Mouse (Mus musculus): ENCODE measurements around the gene Gpr35. TPM values are rescaled to one million over a fixed set of nuclear protein-coding genes. Genes with fewer than 3 reads are reported as not detected.

Gpr35 gene
- polyA plus RNA-seq, 1 experiment, result 1.0 TPM

- H3ac ChIP-seq (ENCODE audit: control insufficient read depth, insufficient read length), result no peak overlapping the region
- no peaks in the 10 kb centered on the region for H3K79me2 ChIP-seq (ENCODE audit: control insufficient read depth, insufficient read depth)
- H3K4me2 ChIP-seq (ENCODE audit: low read depth), result no peak overlapping the region
- no peaks in the 10 kb centered on the region for H3K36me3 ChIP-seq (ENCODE audit: control insufficient read depth, insufficient read depth)
- H3K27me3 ChIP-seq (ENCODE audit: control insufficient read depth, insufficient read depth, insufficient read length), result peaks cover 19% of the 10 kb centered on the region
- no peak overlapping the region for H3K4me3 ChIP-seq
- TF ChIP-seq POLR2A (IDR thresholded peaks at IDR 0.05; ENCODE audit: insufficient read length, low read depth) (no peak), SRF (IDR thresholded peaks at IDR 0.05; ENCODE audit: control insufficient read depth, insufficient read length, low read depth) (no peak), MAX (IDR thresholded peaks at IDR 0.05; ENCODE audit: low read depth) (no peak), CEBPB (IDR thresholded peaks at IDR 0.05; ENCODE audit: insufficient read depth, poor library complexity, severe bottlenecking) (no peak), TCF12 (IDR thresholded peaks at IDR 0.05; ENCODE audit: insufficient read depth, poor library complexity, severe bottlenecking) (no peak), E2F4 (IDR thresholded peaks at IDR 0.05; ENCODE audit: insufficient read depth) (no peak), USF1 (IDR thresholded peaks at IDR 0.05; ENCODE audit: low read depth) (no peak), POLR2AphosphoS2 (IDR thresholded peaks at IDR 0.05; ENCODE audit: insufficient read length, low read depth) (no peak), TCF3 (IDR thresholded peaks at IDR 0.05; ENCODE audit: insufficient read length, low read depth) (no peak), MYOD1 (IDR thresholded peaks at IDR 0.05; ENCODE audit: control insufficient read depth in 1 of 3, insufficient read length in 2 of 3, low read depth in 2 of 3) (no peak), REST (IDR thresholded peaks at IDR 0.05; ENCODE audit: insufficient read depth, insufficient read length) (no peak), MYOG (IDR thresholded peaks at IDR 0.05; ENCODE audit: control insufficient read depth in 1 of 3, insufficient read depth in 1 of 3, insufficient read length in 2 of 3, low read depth in 2 of 3) (no peak)
These were observed 34.3 kb downstream of the Gpr35 start for GRCm38 (mm10) chr1:92984999-92985398.

- TF ChIP-seq SRF (IDR thresholded peaks at IDR 0.05; ENCODE audit: control insufficient read depth, insufficient read length, low read depth), result no peak
- no peak for TF ChIP-seq CEBPB (IDR thresholded peaks at IDR 0.05; ENCODE audit: insufficient read depth, poor library complexity, severe bottlenecking)
- H3K36me3 ChIP-seq (ENCODE audit: control insufficient read depth, insufficient read depth), result no peaks in the 10 kb centered on the region
- H3K4me3 ChIP-seq, result no peak overlapping the region
These were observed 38.2 kb downstream of the Gpr35 start for GRCm38 (mm10) chr1:92988894-92989293.

DNA sequence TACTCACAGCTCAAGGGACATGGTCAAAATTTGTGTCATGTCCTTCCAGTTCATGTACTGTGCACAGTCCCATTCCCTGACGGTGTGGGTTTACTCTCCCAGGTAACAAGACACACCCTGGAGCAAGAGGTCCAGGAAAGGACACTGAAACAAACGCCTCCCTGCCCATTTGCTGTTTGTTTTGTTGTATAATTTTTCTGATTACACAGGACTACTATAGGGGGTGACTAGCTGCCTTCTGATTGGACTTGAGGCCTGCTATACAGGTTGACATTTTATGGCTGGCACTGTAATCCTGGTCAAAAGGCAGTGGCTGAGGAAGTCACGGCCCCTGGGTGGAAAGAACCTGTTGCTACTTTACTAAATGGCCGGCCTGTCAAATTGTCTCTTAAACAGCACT lies 39.2 kb downstream of the Gpr35 start:
- no peaks in the 10 kb centered on the region for H3K79me2 ChIP-seq (ENCODE audit: control insufficient read depth, insufficient read depth)
- TF ChIP-seq TCF3 (IDR thresholded peaks at IDR 0.05; ENCODE audit: insufficient read length, low read depth) (no peak), E2F4 (IDR thresholded peaks at IDR 0.05; ENCODE audit: insufficient read depth) (no peak), SRF (IDR thresholded peaks at IDR 0.05; ENCODE audit: control insufficient read depth, insufficient read length, low read depth) (no peak), CEBPB (IDR thresholded peaks at IDR 0.05; ENCODE audit: insufficient read depth, poor library complexity, severe bottlenecking) (no peak), MAX (IDR thresholded peaks at IDR 0.05; ENCODE audit: low read depth) (no peak), TCF12 (IDR thresholded peaks at IDR 0.05; ENCODE audit: insufficient read depth, poor library complexity, severe bottlenecking) (no peak), POLR2AphosphoS2 (IDR thresholded peaks at IDR 0.05; ENCODE audit: insufficient read length, low read depth) (no peak), REST (IDR thresholded peaks at IDR 0.05; ENCODE audit: insufficient read depth, insufficient read length) (no peak), MYOD1 (IDR thresholded peaks at IDR 0.05; ENCODE audit: control insufficient read depth in 1 of 3, insufficient read length in 2 of 3, low read depth in 2 of 3) (no peak)

More at GRCm38 (mm10) chr1:92988894-92989293, 38.2 kb downstream of the Gpr35 start:
- Histone ChIP-seq H3K27me3 (ENCODE audit: control insufficient read depth, insufficient read depth, insufficient read length) (peaks cover 7% of the 10 kb centered on the region), H3K79me2 (ENCODE audit: control insufficient read depth, insufficient read depth) (no peaks in the 10 kb centered on the region), H3K4me2 (ENCODE audit: low read depth) (no peak overlapping the region), H3ac (ENCODE audit: control insufficient read depth, insufficient read length) (no peak overlapping the region)

GRCm38 (mm10) chr1:92992214-92992855 lies 41.7 kb downstream of the Gpr35 start:
- Histone ChIP-seq H3K4me3 (no peak overlapping the region), H3K36me3 (ENCODE audit: control insufficient read depth, insufficient read depth) (no peaks in the 10 kb centered on the region), H3ac (ENCODE audit: control insufficient read depth, insufficient read length) (no peak overlapping the region), H3K79me2 (ENCODE audit: control insufficient read depth, insufficient read depth) (no peaks in the 10 kb centered on the region), H3K27me3 (ENCODE audit: control insufficient read depth, insufficient read depth, insufficient read length) (peaks cover 32% of the 10 kb centered on the region), H3K4me2 (ENCODE audit: low read depth) (no peak overlapping the region)
- TF ChIP-seq USF1 (IDR thresholded peaks at IDR 0.05; ENCODE audit: low read depth) (no peak), TCF3 (IDR thresholded peaks at IDR 0.05; ENCODE audit: insufficient read length, low read depth) (no peak), POLR2A (IDR thresholded peaks at IDR 0.05; ENCODE audit: insufficient read length, low read depth) (no peak), MYOD1 (IDR thresholded peaks at IDR 0.05; ENCODE audit: control insufficient read depth in 1 of 3, insufficient read length in 2 of 3, low read depth in 2 of 3) (no peak), POLR2AphosphoS2 (IDR thresholded peaks at IDR 0.05; ENCODE audit: insufficient read length, low read depth) (no peak), REST (IDR thresholded peaks at IDR 0.05; ENCODE audit: insufficient read depth, insufficient read length) (no peak), TCF12 (IDR thresholded peaks at IDR 0.05; ENCODE audit: insufficient read depth, poor library complexity, severe bottlenecking) (no peak), MYOG (IDR thresholded peaks at IDR 0.05; ENCODE audit: control insufficient read depth in 1 of 3, insufficient read depth in 1 of 3, insufficient read length in 2 of 3, low read depth in 2 of 3) (no peak), MAX (IDR thresholded peaks at IDR 0.05; ENCODE audit: low read depth) (no peak), SRF (IDR thresholded peaks at IDR 0.05; ENCODE audit: control insufficient read depth, insufficient read length, low read depth) (no peak)

More for the DNA sequence above, 39.2 kb downstream of the Gpr35 start:
- Histone ChIP-seq H3K36me3 (ENCODE audit: control insufficient read depth, insufficient read depth) (no peaks in the 10 kb centered on the region), H3K4me3 (no peak overlapping the region), H3K27me3 (ENCODE audit: control insufficient read depth, insufficient read depth, insufficient read length) (peaks cover 12% of the 10 kb centered on the region), H3ac (ENCODE audit: control insufficient read depth, insufficient read length) (no peak overlapping the region), H3K4me2 (ENCODE audit: low read depth) (no peak overlapping the region)

GRCm38 (mm10) chr1:92992880-92993279 lies 42.2 kb downstream of the Gpr35 start:
- no peak overlapping the region for H3K4me3 ChIP-seq
- peaks cover 32% of the 10 kb centered on the region for H3K27me3 ChIP-seq (ENCODE audit: control insufficient read depth, insufficient read depth, insufficient read length)
- H3ac ChIP-seq (ENCODE audit: control insufficient read depth, insufficient read length), result no peak overlapping the region
- TF ChIP-seq POLR2A (IDR thresholded peaks at IDR 0.05; ENCODE audit: insufficient read length, low read depth) (no peak), E2F4 (IDR thresholded peaks at IDR 0.05; ENCODE audit: insufficient read depth) (no peak), MAX (IDR thresholded peaks at IDR 0.05; ENCODE audit: low read depth) (no peak), MYOG (IDR thresholded peaks at IDR 0.05; ENCODE audit: control insufficient read depth in 1 of 3, insufficient read depth in 1 of 3, insufficient read length in 2 of 3, low read depth in 2 of 3) (no peak), USF1 (IDR thresholded peaks at IDR 0.05; ENCODE audit: low read depth) (no peak), TCF3 (IDR thresholded peaks at IDR 0.05; ENCODE audit: insufficient read length, low read depth) (no peak), REST (IDR thresholded peaks at IDR 0.05; ENCODE audit: insufficient read depth, insufficient read length) (no peak), POLR2AphosphoS2 (IDR thresholded peaks at IDR 0.05; ENCODE audit: insufficient read length, low read depth) (no peak), SRF (IDR thresholded peaks at IDR 0.05; ENCODE audit: control insufficient read depth, insufficient read length, low read depth) (no peak), TCF12 (IDR thresholded peaks at IDR 0.05; ENCODE audit: insufficient read depth, poor library complexity, severe bottlenecking) (no peak), MYOD1 (IDR thresholded peaks at IDR 0.05; ENCODE audit: control insufficient read depth in 1 of 3, insufficient read length in 2 of 3, low read depth in 2 of 3) (no peak), CEBPB (IDR thresholded peaks at IDR 0.05; ENCODE audit: insufficient read depth, poor library complexity, severe bottlenecking) (no peak)
- H3K4me2 ChIP-seq (ENCODE audit: low read depth), result no peak overlapping the region
- no peaks in the 10 kb centered on the region for H3K36me3 ChIP-seq (ENCODE audit: control insufficient read depth, insufficient read depth)
- no peaks in the 10 kb centered on the region for H3K79me2 ChIP-seq (ENCODE audit: control insufficient read depth, insufficient read depth)
